Mouse (Mus musculus): ENCODE data around the gene Ccdc28b. TPM values are rescaled to one million over a fixed set of nuclear protein-coding genes. Genes with fewer than 3 reads are reported as not detected.

The Ccdc28b gene
- total and polyA plus RNA-seq, 2 experiments from 2014 or later: 55.1 to 58.0 TPM

DNA sequence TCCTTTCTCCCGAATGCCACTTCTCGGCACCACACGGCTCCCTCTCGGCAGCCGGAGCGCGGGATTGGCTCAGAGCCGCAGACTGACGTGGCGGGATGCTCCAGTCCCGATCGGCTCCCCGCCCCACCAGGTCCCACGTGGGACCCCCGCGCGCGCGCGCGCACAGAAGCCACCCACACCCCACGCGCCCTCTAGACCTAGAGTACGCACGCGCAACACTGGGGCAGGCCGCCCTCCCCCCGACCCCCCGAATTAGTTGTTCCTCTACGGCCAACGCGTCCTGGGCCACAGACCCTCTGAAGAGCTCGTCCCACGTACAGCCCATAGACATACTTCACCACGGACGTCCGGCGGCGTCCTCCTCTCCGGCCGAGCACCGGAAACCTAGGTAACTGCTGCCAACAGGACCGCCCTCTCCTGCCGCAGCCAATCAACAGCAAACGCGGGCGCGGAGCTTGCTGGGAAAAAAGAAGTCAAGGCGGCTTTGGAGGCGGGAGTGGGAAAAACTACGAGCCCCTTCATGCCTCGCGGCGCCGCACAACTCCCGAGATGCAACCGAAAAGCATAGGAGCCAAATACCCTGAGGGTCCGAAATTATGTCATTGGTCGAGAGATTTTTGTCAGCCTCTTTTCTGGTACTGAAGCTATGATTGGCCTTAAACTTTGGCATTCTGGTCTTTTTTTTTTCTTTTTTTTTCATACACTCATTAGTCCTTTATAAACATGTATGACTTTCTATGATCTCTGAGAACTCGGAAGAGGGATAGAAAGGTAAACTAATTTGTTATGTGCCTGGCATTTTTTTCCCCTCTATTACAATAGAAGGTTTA is 17.1 kb upstream of the Ccdc28b start, which contains the start of gene Txlna:
Gene Txlna (minus strand): TSS at position 428 of the 830 bp plus-strand sequence.
- ATAC-seq (ENCODE audit: insufficient read depth, low read depth): peak; percentile 95
- under 1% methylated on average over 55 of the region's 60 CpGs for WGBS
- peaks cover 40% of the 10 kb centered on the region for H3K36me3 ChIP-seq (replicated peaks; ENCODE audit: control insufficient read depth, insufficient read depth, low read length)

DNA sequence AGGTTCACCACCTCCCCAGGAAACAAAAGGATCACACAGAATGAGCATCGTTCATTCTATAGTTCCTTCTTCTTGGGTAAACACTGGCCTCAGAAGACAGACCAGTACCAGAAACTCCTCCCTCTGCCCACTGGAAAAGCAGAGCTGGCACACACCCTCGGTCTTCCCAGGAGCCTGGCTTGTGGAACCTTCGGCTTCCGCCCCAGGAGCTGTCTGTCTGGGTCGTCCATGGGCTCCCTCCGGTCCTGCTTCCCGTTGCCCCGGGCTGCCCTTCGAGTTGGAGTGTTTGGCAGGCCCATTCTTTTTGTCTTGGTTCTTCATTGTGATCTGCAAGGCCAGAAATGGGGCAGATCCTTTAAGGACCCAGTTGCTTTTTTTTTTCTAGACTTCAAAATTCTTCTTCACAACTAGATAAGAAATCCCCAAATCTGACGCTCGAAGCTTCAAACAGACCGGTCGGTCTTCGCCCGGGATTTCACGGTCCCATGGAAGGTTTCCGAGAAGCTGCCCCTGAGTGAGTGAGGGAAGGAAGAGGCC is 16.4 kb upstream of the Ccdc28b start:
- Histone ChIP-seq H3K9ac (replicated peaks; ENCODE audit: low read depth, low read length) (peak overlapping the region; percentile 75), H3K4me1 (ENCODE audit: control insufficient read depth, insufficient read depth) (peaks cover 21% of the 10 kb centered on the region), H3K4me2 (ENCODE audit: low read depth, low read length) (peak overlapping the region; percentile 91), H3K4me3 (ENCODE audit: low read depth, low read length) (peak overlapping the region; percentile 72), H3K27ac (ENCODE audit: low read depth) (peak overlapping the region; percentile 92), H3K9me3 (replicated peaks; ENCODE audit: control insufficient read depth, low read length) (no peaks in the 10 kb centered on the region), H3K36me3 (replicated peaks; ENCODE audit: control insufficient read depth, insufficient read depth, low read length) (peaks cover 38% of the 10 kb centered on the region), H3K27me3 (ENCODE audit: control insufficient read depth, insufficient read depth, low read length) (no peaks in the 10 kb centered on the region)
- no peak for TF ChIP-seq CTCF (IDR thresholded peaks at IDR 0.05; ENCODE audit: low read depth)
- TF ChIP-seq EP300 (IDR thresholded peaks at IDR 0.05; ENCODE audit: low read depth): no peak
- WGBS: 3% methylated on average over 17 of the region's 17 CpGs
- ATAC-seq (ENCODE audit: insufficient read depth, low read depth): no peak
- DNase-seq (ENCODE audit: low spot score): peak; percentile 34

More for the DNA sequence above, 17.1 kb upstream of the Ccdc28b start, which contains the start of gene Txlna:
- peak within 1 kb of the TSS; percentile 92 for H3K27ac ChIP-seq (ENCODE audit: low read depth)
- H3K9ac ChIP-seq (replicated peaks; ENCODE audit: low read depth, low read length): peak within 1 kb of the TSS; percentile 75
- peak; percentile 44; the same call in 1 of the 2 replicates for TF ChIP-seq EP300 (IDR thresholded peaks at IDR 0.05; ENCODE audit: low read depth)
- TF ChIP-seq CTCF (IDR thresholded peaks at IDR 0.05; ENCODE audit: low read depth): no peak
- peak within 1 kb of the TSS; percentile 91 for H3K4me2 ChIP-seq (ENCODE audit: low read depth, low read length)
- H3K4me1 ChIP-seq (ENCODE audit: control insufficient read depth, insufficient read depth): peaks cover 21% of the 10 kb centered on the region
- H3K9me3 ChIP-seq (replicated peaks; ENCODE audit: control insufficient read depth, low read length): no peaks in the 10 kb centered on the region
- H3K4me3 ChIP-seq (ENCODE audit: low read depth, low read length): peak within 1 kb of the TSS; percentile 72
- peak; percentile 98 for DNase-seq (ENCODE audit: low spot score)
- H3K27me3 ChIP-seq (ENCODE audit: control insufficient read depth, insufficient read depth, low read length): no peaks in the 10 kb centered on the region

DNA sequence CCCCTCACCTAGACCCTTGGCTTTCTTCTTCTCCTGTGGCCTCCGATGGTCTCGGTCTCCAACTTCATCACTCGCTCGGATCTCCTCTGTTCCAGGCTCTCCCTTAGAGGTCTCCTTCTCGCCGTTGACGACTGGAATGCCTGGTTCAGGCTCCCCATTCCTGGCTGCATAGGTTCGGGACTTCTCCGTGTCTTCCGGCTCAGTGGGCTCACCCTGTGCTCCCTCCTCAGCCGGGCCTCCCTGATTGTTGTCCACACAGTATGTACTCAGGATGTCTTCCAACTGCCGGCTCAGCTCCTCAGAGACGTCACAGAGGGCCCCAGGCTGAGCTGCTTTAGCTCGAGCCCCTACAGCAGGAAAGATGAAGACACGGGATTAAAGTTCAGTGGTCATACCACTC is 15.5 kb upstream of the Ccdc28b start:
- TF ChIP-seq CTCF (IDR thresholded peaks at IDR 0.05; ENCODE audit: low read depth): no peak
- no peak for TF ChIP-seq EP300 (IDR thresholded peaks at IDR 0.05; ENCODE audit: low read depth)
- peak overlapping the region; percentile 72; the same call in 1 of the 2 replicates for H3K4me3 ChIP-seq (ENCODE audit: low read depth, low read length)
- H3K27me3 ChIP-seq (ENCODE audit: control insufficient read depth, insufficient read depth, low read length): no peaks in the 10 kb centered on the region
- no peak overlapping the region for H3K27ac ChIP-seq (ENCODE audit: low read depth)
- H3K36me3 ChIP-seq (replicated peaks; ENCODE audit: control insufficient read depth, insufficient read depth, low read length): peaks cover 43% of the 10 kb centered on the region
- 75% methylated on average over 15 of the region's 15 CpGs for WGBS
- peak overlapping the region; percentile 91 for H3K4me2 ChIP-seq (ENCODE audit: low read depth, low read length)
- DNase-seq (ENCODE audit: low spot score) (no peak), ATAC-seq (ENCODE audit: insufficient read depth, low read depth) (no peak)
- 0 out of 2 replicates have a peak overlapping the region, but pooled peaks have one; percentile 11 for H3K9ac ChIP-seq (replicated peaks; ENCODE audit: low read depth, low read length)
- H3K4me1 ChIP-seq (ENCODE audit: control insufficient read depth, insufficient read depth): peaks cover 21% of the 10 kb centered on the region
- no peaks in the 10 kb centered on the region for H3K9me3 ChIP-seq (replicated peaks; ENCODE audit: control insufficient read depth, low read length)

GRCm38 (mm10) chr4:129633852-129634251 is 10.1 kb upstream of the Ccdc28b start:
- WGBS: 92% methylated on average over 6 of the region's 6 CpGs
- no peaks in the 10 kb centered on the region for H3K9me3 ChIP-seq (replicated peaks; ENCODE audit: control insufficient read depth, low read length)
- H3K36me3 ChIP-seq (replicated peaks; ENCODE audit: control insufficient read depth, insufficient read depth, low read length): peaks cover 96% of the 10 kb centered on the region
- TF ChIP-seq CTCF (IDR thresholded peaks at IDR 0.05; ENCODE audit: low read depth) (no peak), EP300 (IDR thresholded peaks at IDR 0.05; ENCODE audit: low read depth) (no peak)
- H3K4me2 ChIP-seq (ENCODE audit: low read depth, low read length): no peak overlapping the region
- ATAC-seq (ENCODE audit: insufficient read depth, low read depth): no peak
- H3K4me1 ChIP-seq (ENCODE audit: control insufficient read depth, insufficient read depth): peaks cover 8% of the 10 kb centered on the region; the same call in 1 of the 2 replicates
- H3K27me3 ChIP-seq (ENCODE audit: control insufficient read depth, insufficient read depth, low read length): no peaks in the 10 kb centered on the region
- no peak overlapping the region for H3K27ac ChIP-seq (ENCODE audit: low read depth)
- DNase-seq (ENCODE audit: low spot score): no peak
- no peak overlapping the region for H3K9ac ChIP-seq (replicated peaks; ENCODE audit: low read depth, low read length)
- H3K4me3 ChIP-seq (ENCODE audit: low read depth, low read length): no peak overlapping the region

DNA sequence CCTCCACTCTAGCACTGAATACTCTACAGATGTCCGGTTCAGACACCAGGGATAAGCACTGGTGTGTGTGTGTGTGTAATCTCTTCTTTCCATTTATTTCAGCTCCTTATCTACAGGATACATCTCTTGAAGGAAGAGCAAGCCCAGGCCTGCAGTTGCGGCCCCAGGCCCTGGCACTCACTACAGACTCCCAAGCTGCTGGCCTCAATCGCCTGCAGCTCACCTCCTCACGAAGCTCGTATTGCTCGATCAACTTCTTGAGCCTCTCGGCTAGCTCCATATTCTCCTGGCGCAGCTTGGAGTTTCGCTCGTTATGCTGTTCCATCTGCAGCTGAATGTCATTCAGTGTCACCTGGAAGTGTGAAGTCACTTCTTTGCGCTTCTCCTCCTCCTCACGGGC is 8.1 kb upstream of the Ccdc28b start:
- H3K36me3 ChIP-seq (replicated peaks; ENCODE audit: control insufficient read depth, insufficient read depth, low read length): peaks cover 98% of the 10 kb centered on the region

More for the DNA sequence above, 8.1 kb upstream of the Ccdc28b start:
- Histone ChIP-seq H3K4me1 (ENCODE audit: control insufficient read depth, insufficient read depth) (no peaks in the 10 kb centered on the region), H3K4me3 (ENCODE audit: low read depth, low read length) (no peak overlapping the region), H3K9me3 (replicated peaks; ENCODE audit: control insufficient read depth, low read length) (no peaks in the 10 kb centered on the region), H3K27ac (ENCODE audit: low read depth) (no peak overlapping the region), H3K4me2 (ENCODE audit: low read depth, low read length) (no peak overlapping the region), H3K9ac (replicated peaks; ENCODE audit: low read depth, low read length) (no peak overlapping the region), H3K27me3 (ENCODE audit: control insufficient read depth, insufficient read depth, low read length) (no peaks in the 10 kb centered on the region)
- TF ChIP-seq EP300 (IDR thresholded peaks at IDR 0.05; ENCODE audit: low read depth): no peak
- TF ChIP-seq CTCF (IDR thresholded peaks at IDR 0.05; ENCODE audit: low read depth): no peak
- DNase-seq (ENCODE audit: low spot score) (no peak), ATAC-seq (ENCODE audit: insufficient read depth, low read depth) (no peak)
- WGBS: 86% methylated on average over 12 of the region's 12 CpGs

Data from heart, postnatal 0 days (tissue).